Mouse (Mus musculus) CD4-positive naive resting alpha-beta T cell, adult 76 days (primary cell): Measurements from ENCODE around the gene Fam229b. TPM values are rescaled to one million over a fixed set of nuclear protein-coding genes. Genes with fewer than 3 reads are reported as not detected.

Experiments
- total RNA-seq: library from RNA; stranded (reverse); gene quantifications from one replicate; pipeline ENCODE4 v1.2.4, GENCODE M21; 2023

Fam229b gene
- total RNA-seq: not detected

DNA sequence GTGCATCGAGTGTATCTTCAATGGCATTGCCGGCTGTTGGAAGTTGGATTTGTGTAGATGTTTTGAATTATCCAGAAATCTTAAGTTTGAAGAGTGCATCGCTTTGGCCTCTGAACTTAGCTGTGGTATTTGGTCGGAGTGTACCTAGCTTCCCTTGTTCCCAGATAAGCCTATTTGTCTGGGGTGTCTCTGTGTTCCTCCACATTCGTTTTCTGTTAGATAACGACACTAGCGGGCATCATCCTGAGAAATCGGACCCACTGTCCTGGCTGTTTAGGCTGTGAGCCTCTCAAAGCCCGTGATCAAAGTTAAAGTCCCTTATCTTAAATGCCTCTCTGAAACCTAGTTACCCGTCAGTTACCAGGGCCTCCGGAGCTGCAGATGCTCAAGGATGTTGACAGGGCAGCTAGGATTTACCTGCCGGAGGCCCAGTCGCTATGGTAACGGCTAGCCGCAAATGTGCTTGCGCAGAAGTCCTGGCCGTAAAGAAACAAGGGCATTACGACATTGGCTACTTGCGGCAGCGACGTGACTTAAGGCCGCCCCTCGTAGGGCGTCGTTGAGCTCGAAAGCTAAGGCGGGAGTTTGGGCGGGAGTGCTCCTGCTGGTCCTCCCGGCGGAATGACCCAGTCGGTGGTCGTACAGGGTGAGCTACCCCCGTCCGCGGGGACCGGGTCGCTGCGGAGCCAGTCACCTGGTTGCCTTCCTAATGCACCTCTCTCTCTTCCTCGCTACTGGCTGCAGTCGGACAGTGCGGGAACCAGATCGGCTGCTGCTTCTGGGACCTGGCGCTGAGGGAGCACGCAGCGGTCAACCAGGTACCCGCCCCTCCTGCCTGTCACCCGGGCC is at the start of gene Fam229b, which contains the start of gene Tube1:
Fam229b (minus strand) TSS at position 453 of the 849 bp plus-strand sequence.
Tube1 (plus strand) TSS at position 515 of the 849 bp plus-strand sequence.

DNA sequence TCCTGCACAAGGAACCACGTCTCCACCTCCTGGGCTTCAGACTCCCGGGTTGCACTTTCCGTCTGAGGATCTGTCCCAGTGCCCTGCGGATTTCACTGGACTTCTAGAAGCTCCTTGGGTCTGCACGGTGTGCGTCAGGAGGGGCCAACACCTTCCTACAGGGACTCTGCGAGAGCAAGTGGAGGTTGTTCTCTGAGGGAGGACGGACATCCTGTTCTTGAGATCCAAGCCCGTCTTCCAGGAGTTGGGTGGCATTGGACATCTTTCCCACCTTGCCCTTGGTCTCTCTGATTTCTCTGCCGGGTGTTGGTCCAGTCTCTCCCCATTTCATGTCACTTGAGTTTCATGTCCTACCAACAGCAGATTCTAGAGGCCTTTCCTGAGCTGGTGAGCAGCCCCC is 30.0 kb upstream of the Fam229b start, which contains the start of gene Ccn6:
Ccn6 (minus strand) TSS at position 101 of the 400 bp plus-strand sequence.

Other genes with a start within 250 kb of the Fam229b start
- 0.12 TPM for gene Lama4, start 168.4 kb downstream of the Fam229b start, total RNA-seq
- 5.5 TPM for gene Tube1, start 62 bp upstream of the Fam229b start, total RNA-seq
- not detected for gene Ccn6, start 29.9 kb upstream of the Fam229b start, total RNA-seq
- 252 TPM for gene Fyn, start 234.9 kb upstream of the Fam229b start, total RNA-seq